Mouse (Mus musculus) brain, embryonic 14.5 days (tissue): ENCODE data around the gene Smtn.

Experiments used
- CTCF ChIP-seq: fragments of 200-500 bp; IDR thresholded peaks from 2 replicates; pipeline ENCODE4 v1.5.1; 2012; ENCODE audit warnings: inconsistent platforms, mild to moderate bottlenecking, moderate library complexity, borderline replicate concordance; ENCODE audit not compliant: insufficient read depth, insufficient read length; ENCODE audit errors: extremely low read depth
- POLR2A ChIP-seq: fragments of 200-500 bp; IDR thresholded peaks from 2 replicates; pipeline ENCODE4 v1.6.1; 2012; ENCODE audit warnings: mild to moderate bottlenecking, inconsistent platforms, borderline replicate concordance; ENCODE audit not compliant: poor library complexity, insufficient read depth, insufficient read length, severe bottlenecking; ENCODE audit errors: extremely low read depth

DNA sequence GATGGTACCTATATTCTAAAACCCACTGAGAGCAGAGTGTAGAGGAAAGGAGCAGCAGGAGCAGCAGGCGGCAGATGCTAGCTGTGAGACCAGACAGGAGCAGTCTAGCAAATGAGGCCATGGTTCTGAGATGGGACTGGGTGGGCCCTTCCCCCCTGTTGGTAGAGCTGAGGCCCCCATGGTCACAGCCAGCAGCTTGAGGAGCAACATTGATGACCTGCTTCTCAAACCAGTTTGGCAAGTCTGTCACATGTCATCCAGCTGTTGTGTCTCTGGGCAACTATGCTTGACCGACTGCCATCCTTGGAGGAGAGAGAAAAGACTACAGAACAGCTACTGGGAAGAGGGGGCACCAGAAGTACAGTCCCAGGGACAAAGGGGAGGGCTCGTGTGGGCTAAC lies 1.5 kb upstream of the Smtn start:
- TF ChIP-seq CTCF: no peak
- no peak for TF ChIP-seq POLR2A
